Mouse (Mus musculus): ENCODE measurements around the gene Usp25. TPM values are rescaled to one million over a fixed set of nuclear protein-coding genes. Genes with fewer than 3 reads are reported as not detected.

Gene Usp25
- 29.9 and 31.0 TPM in 2 replicates for polyA plus RNA-seq (2016; fragmentation: Nextera tagmentation; extraction: Ambion mirVana)

GRCm38 (mm10) chr16:77013427-77014320 is at the start of gene Usp25:
Usp25 (plus strand) TSS chr16:77013706.
- H3K27ac ChIP-seq (ENCODE audit: poor library complexity, severe bottlenecking) = peak within 1 kb of the TSS; percentile 95
- peak within 1 kb of the TSS; percentile 92 for H3K4me3 ChIP-seq
- H3K4me2 ChIP-seq = peak within 1 kb of the TSS; percentile 86
- H3K36me3 ChIP-seq = no peaks in the 10 kb centered on the region
- H3K27me3 ChIP-seq (replicated peaks) = no peaks in the 10 kb centered on the region
- H3K9me3 ChIP-seq (replicated peaks) = no peaks in the 10 kb centered on the region
- H3K4me1 ChIP-seq (replicated peaks) = peaks cover 17% of the 10 kb centered on the region
- peak; percentile 96 for ATAC-seq (ENCODE audit: insufficient number of reproducible peaks, low FRiP score)
- H3K9ac ChIP-seq = peak within 1 kb of the TSS; percentile 97
- WGBS = under 1% methylated on average over 96 of the region's 126 CpGs

GRCm38 (mm10) chr16:76967593-76968275 is 45.8 kb upstream of the Usp25 start:
- H3K4me2 ChIP-seq = no peak overlapping the region

GRCm38 (mm10) chr16:76971211-76971610 is 42.3 kb upstream of the Usp25 start:
- Histone ChIP-seq H3K36me3 (no peaks in the 10 kb centered on the region), H3K9ac (no peak overlapping the region), H3K9me3 (replicated peaks) (no peaks in the 10 kb centered on the region), H3K4me3 (no peak overlapping the region), H3K4me1 (replicated peaks) (no peaks in the 10 kb centered on the region), H3K27ac (ENCODE audit: poor library complexity, severe bottlenecking) (no peak overlapping the region), H3K4me2 (no peak overlapping the region), H3K27me3 (replicated peaks) (no peaks in the 10 kb centered on the region)
- 73% methylated on average over 5 of the region's 5 CpGs for WGBS
- no peak for ATAC-seq (ENCODE audit: insufficient number of reproducible peaks, low FRiP score)

More at GRCm38 (mm10) chr16:76967593-76968275, 45.8 kb upstream of the Usp25 start:
- H3K27me3 ChIP-seq (replicated peaks) = no peaks in the 10 kb centered on the region
- H3K4me1 ChIP-seq (replicated peaks) = no peaks in the 10 kb centered on the region
- H3K36me3 ChIP-seq = no peaks in the 10 kb centered on the region
- no peak for ATAC-seq (ENCODE audit: insufficient number of reproducible peaks, low FRiP score)
- H3K4me3 ChIP-seq = no peak overlapping the region
- H3K27ac ChIP-seq (ENCODE audit: poor library complexity, severe bottlenecking) = no peak overlapping the region
- H3K9me3 ChIP-seq (replicated peaks) = no peaks in the 10 kb centered on the region
- WGBS = 80% methylated on average over 3 of the region's 3 CpGs
- no peak overlapping the region for H3K9ac ChIP-seq

GRCm38 (mm10) chr16:76976787-76977430 is 36.6 kb upstream of the Usp25 start:
- Histone ChIP-seq H3K4me3 (no peak overlapping the region), H3K4me1 (replicated peaks) (no peaks in the 10 kb centered on the region), H3K27me3 (replicated peaks) (no peaks in the 10 kb centered on the region; the same call in 1 of the 2 replicates), H3K36me3 (no peaks in the 10 kb centered on the region), H3K27ac (ENCODE audit: poor library complexity, severe bottlenecking) (no peak overlapping the region), H3K4me2 (no peak overlapping the region), H3K9me3 (replicated peaks) (no peaks in the 10 kb centered on the region), H3K9ac (no peak overlapping the region)
- WGBS = 60% methylated on average over 5 of the region's 5 CpGs
- ATAC-seq (ENCODE audit: insufficient number of reproducible peaks, low FRiP score) = no peak

- H3K9me3 ChIP-seq (replicated peaks) = no peaks in the 10 kb centered on the region
- H3K27ac ChIP-seq (ENCODE audit: poor library complexity, severe bottlenecking) = no peak overlapping the region
- WGBS = 80% methylated on average over 6 of the region's 6 CpGs
- no peaks in the 10 kb centered on the region; the same call in 1 of the 2 replicates for H3K27me3 ChIP-seq (replicated peaks)
- no peaks in the 10 kb centered on the region for H3K36me3 ChIP-seq
- ATAC-seq (ENCODE audit: insufficient number of reproducible peaks, low FRiP score) = no peak
- H3K4me3 ChIP-seq = no peak overlapping the region
- no peak overlapping the region for H3K4me2 ChIP-seq
- H3K9ac ChIP-seq = no peak overlapping the region
- no peaks in the 10 kb centered on the region for H3K4me1 ChIP-seq (replicated peaks)
These were observed 29.8 kb upstream of the Usp25 start for GRCm38 (mm10) chr16:76983696-76984095.

- no peak for ATAC-seq (ENCODE audit: insufficient number of reproducible peaks, low FRiP score)
- H3K27me3 ChIP-seq (replicated peaks) = no peaks in the 10 kb centered on the region
- no peak overlapping the region for H3K27ac ChIP-seq (ENCODE audit: poor library complexity, severe bottlenecking)
- no peak overlapping the region for H3K9ac ChIP-seq
- no peak overlapping the region for H3K4me3 ChIP-seq
- H3K4me1 ChIP-seq (replicated peaks) = no peaks in the 10 kb centered on the region
- no peak overlapping the region for H3K4me2 ChIP-seq
- H3K36me3 ChIP-seq = no peaks in the 10 kb centered on the region
- no peaks in the 10 kb centered on the region for H3K9me3 ChIP-seq (replicated peaks)
- WGBS = 76% methylated on average over 4 of the region's 4 CpGs
These were observed 25.8 kb upstream of the Usp25 start for GRCm38 (mm10) chr16:76987711-76988110.

GRCm38 (mm10) chr16:77003900-77004299 is 9.6 kb upstream of the Usp25 start:
- no peaks in the 10 kb centered on the region for H3K27me3 ChIP-seq (replicated peaks)
- H3K27ac ChIP-seq (ENCODE audit: poor library complexity, severe bottlenecking) = no peak overlapping the region
- H3K36me3 ChIP-seq = no peaks in the 10 kb centered on the region
- no peak for ATAC-seq (ENCODE audit: insufficient number of reproducible peaks, low FRiP score)
- WGBS = 81% methylated on average over 3 of the region's 3 CpGs
- H3K4me1 ChIP-seq (replicated peaks) = no peaks in the 10 kb centered on the region
- no peak overlapping the region for H3K4me2 ChIP-seq
- no peak overlapping the region for H3K4me3 ChIP-seq
- no peaks in the 10 kb centered on the region for H3K9me3 ChIP-seq (replicated peaks)
- H3K9ac ChIP-seq = no peak overlapping the region

GRCm38 (mm10) chr16:77009173-77009572 is 4.3 kb upstream of the Usp25 start:
- Histone ChIP-seq H3K27ac (ENCODE audit: poor library complexity, severe bottlenecking) (no peak overlapping the region), H3K27me3 (replicated peaks) (no peaks in the 10 kb centered on the region), H3K4me3 (no peak overlapping the region), H3K36me3 (no peaks in the 10 kb centered on the region), H3K9me3 (replicated peaks) (no peaks in the 10 kb centered on the region), H3K9ac (no peak overlapping the region), H3K4me1 (replicated peaks) (no peaks in the 10 kb centered on the region), H3K4me2 (no peak overlapping the region)
- WGBS = 61% methylated on average over 5 of the region's 5 CpGs
- no peak for ATAC-seq (ENCODE audit: insufficient number of reproducible peaks, low FRiP score)

- 3% methylated on average over 17 of the region's 17 CpGs for WGBS
- H3K4me3 ChIP-seq = peak overlapping the region; percentile 92
- H3K36me3 ChIP-seq = no peaks in the 10 kb centered on the region
- H3K4me1 ChIP-seq (replicated peaks) = peaks cover 21% of the 10 kb centered on the region
- H3K4me2 ChIP-seq = peak overlapping the region; percentile 86
- no peak for ATAC-seq (ENCODE audit: insufficient number of reproducible peaks, low FRiP score)
- peak overlapping the region; percentile 95 for H3K27ac ChIP-seq (ENCODE audit: poor library complexity, severe bottlenecking)
- H3K9me3 ChIP-seq (replicated peaks) = no peaks in the 10 kb centered on the region
- H3K27me3 ChIP-seq (replicated peaks) = no peaks in the 10 kb centered on the region
- H3K9ac ChIP-seq = peak overlapping the region; percentile 97
These were observed 1.1 kb downstream of the Usp25 start for GRCm38 (mm10) chr16:77014321-77015211.

Measured in heart, embryonic 12.5 days (tissue).